Mouse (Mus musculus): Measurements from ENCODE around the gene Atp8b4.
"Not testable (repeated sequence)": the region's sequence is repeated elsewhere in the genome, so short reads cannot be mapped to it uniquely, and the experiment has no call there.

Gene Atp8b4

GRCm38 (mm10) chr2:126495832-126496695 lies 4.4 kb downstream of the Atp8b4 start:
- DNase-seq (ENCODE audit: low spot score): no peak

GRCm38 (mm10) chr2:126495230-126495629 lies 5.2 kb downstream of the Atp8b4 start:
- no peak for DNase-seq (ENCODE audit: low spot score)

GRCm38 (mm10) chr2:126493306-126493705 lies 7.2 kb downstream of the Atp8b4 start:
- no peak for DNase-seq (ENCODE audit: low spot score)

GRCm38 (mm10) chr2:126492713-126493112 lies 7.8 kb downstream of the Atp8b4 start:
- no peak for DNase-seq (ENCODE audit: low spot score)

- no peak for DNase-seq (ENCODE audit: low spot score)
Observed at GRCm38 (mm10) chr2:126491446-126491845, 9.0 kb downstream of the Atp8b4 start.

- DNase-seq (ENCODE audit: low spot score): no peak
Observed at GRCm38 (mm10) chr2:126490573-126490972, 9.9 kb downstream of the Atp8b4 start.

- no peak for DNase-seq (ENCODE audit: low spot score)
Observed at GRCm38 (mm10) chr2:126485262-126486017, 15.0 kb downstream of the Atp8b4 start.

- no peak for DNase-seq (ENCODE audit: low spot score)
Observed at GRCm38 (mm10) chr2:126483337-126483736, 17.1 kb downstream of the Atp8b4 start.

GRCm38 (mm10) chr2:126477556-126477955 lies 22.9 kb downstream of the Atp8b4 start:
- no peak for DNase-seq (ENCODE audit: low spot score)

- DNase-seq (ENCODE audit: low spot score): no peak
Observed at GRCm38 (mm10) chr2:126475681-126476410, 24.6 kb downstream of the Atp8b4 start.

GRCm38 (mm10) chr2:126474019-126474418 lies 26.5 kb downstream of the Atp8b4 start:
- no peak for DNase-seq (ENCODE audit: low spot score)

- no peak for DNase-seq (ENCODE audit: low spot score)
Observed at GRCm38 (mm10) chr2:126472836-126473235, 27.6 kb downstream of the Atp8b4 start.

GRCm38 (mm10) chr2:126467790-126468189 lies 32.7 kb downstream of the Atp8b4 start:
- DNase-seq (ENCODE audit: low spot score): no peak

GRCm38 (mm10) chr2:126466391-126467134 lies 33.9 kb downstream of the Atp8b4 start:
- DNase-seq (ENCODE audit: low spot score): no peak

GRCm38 (mm10) chr2:126458661-126459060 lies 41.8 kb downstream of the Atp8b4 start:
- DNase-seq (ENCODE audit: low spot score): no peak

- DNase-seq (ENCODE audit: low spot score): not testable (repeated sequence)
Observed at GRCm38 (mm10) chr2:126457759-126458158, 42.7 kb downstream of the Atp8b4 start.

- no peak for DNase-seq (ENCODE audit: low spot score)
Observed at GRCm38 (mm10) chr2:126450937-126451302, 49.6 kb downstream of the Atp8b4 start.

GRCm38 (mm10) chr2:126450210-126450936 lies 50.1 kb downstream of the Atp8b4 start:
- no peak for DNase-seq (ENCODE audit: low spot score)

- no peak for DNase-seq (ENCODE audit: low spot score)
Observed at GRCm38 (mm10) chr2:126445039-126445438, 55.4 kb downstream of the Atp8b4 start.

GRCm38 (mm10) chr2:126441586-126441985 lies 58.9 kb downstream of the Atp8b4 start:
- DNase-seq (ENCODE audit: low spot score): no peak

GRCm38 (mm10) chr2:126434712-126435111 lies 65.8 kb downstream of the Atp8b4 start:
- no peak for DNase-seq (ENCODE audit: low spot score)
